Mouse (Mus musculus) adrenal gland, adult 2 months (tissue): ENCODE data around the gene Acss2. TPM values are rescaled to one million over a fixed set of nuclear protein-coding genes. Genes with fewer than 3 reads are reported as not detected.
"Not testable (repeated sequence)": the region's sequence is repeated elsewhere in the genome, so short reads cannot be mapped to it uniquely, and the experiment has no call there.

ENCODE experiments used
- DNase-seq: peaks from one replicate; pipeline ENCODE4 v3.0.0; 2021
- polyA plus RNA-seq: library from polyadenylated mRNA; depleted of rRNA; stranded (reverse); fragments of >200 nt; gene quantifications from 2 replicates; pipeline ENCODE4 v1.2.3, GENCODE M21; 2012
- total RNA-seq, 2 experiments: library from RNA; stranded (reverse); gene quantifications; 2 replicates each; pipeline ENCODE4 v1.2.3; 2021

Gene Acss2
- total and polyA plus RNA-seq, 3 experiments, result 48.7 to 109 (median 98.6) TPM

- peak; percentile 52 for DNase-seq
Observed at GRCm38 (mm10) chr2:155537761-155538462, 20.2 kb downstream of the Acss2 start.

- not testable (repeated sequence) for DNase-seq
Observed at GRCm38 (mm10) chr2:155538463-155539057, 20.8 kb downstream of the Acss2 start.

GRCm38 (mm10) chr2:155539696-155540095 lies 21.9 kb downstream of the Acss2 start:
- no peak for DNase-seq

- peak; percentile 86 for DNase-seq
Observed at GRCm38 (mm10) chr2:155540822-155541458, 23.2 kb downstream of the Acss2 start.

- no peak for DNase-seq
Observed at GRCm38 (mm10) chr2:155546955-155547354, 29.2 kb downstream of the Acss2 start.

- no peak for DNase-seq
Observed at GRCm38 (mm10) chr2:155552336-155552735, 34.6 kb downstream of the Acss2 start.

GRCm38 (mm10) chr2:155552949-155553354 lies 35.2 kb downstream of the Acss2 start:
- no peak for DNase-seq

- DNase-seq, result no peak
Observed at GRCm38 (mm10) chr2:155554426-155554985, 36.8 kb downstream of the Acss2 start.

GRCm38 (mm10) chr2:155562209-155562608 lies 44.5 kb downstream of the Acss2 start:
- no peak for DNase-seq

GRCm38 (mm10) chr2:155562934-155563333 lies 45.2 kb downstream of the Acss2 start:
- no peak for DNase-seq

- no peak for DNase-seq
Observed at GRCm38 (mm10) chr2:155567751-155568150, 50.0 kb downstream of the Acss2 start.

- DNase-seq, result no peak
Observed at GRCm38 (mm10) chr2:155569223-155569807, 51.6 kb downstream of the Acss2 start.

- DNase-seq, result no peak
Observed at GRCm38 (mm10) chr2:155573001-155573400, 55.3 kb downstream of the Acss2 start.

GRCm38 (mm10) chr2:155573996-155574395 lies 56.2 kb downstream of the Acss2 start:
- no peak for DNase-seq

- no peak for DNase-seq
Observed at GRCm38 (mm10) chr2:155574700-155575099, 57.0 kb downstream of the Acss2 start.

- no peak for DNase-seq
Observed at GRCm38 (mm10) chr2:155576656-155577055, 58.9 kb downstream of the Acss2 start.

- DNase-seq, result no peak
Observed at GRCm38 (mm10) chr2:155580331-155580730, 62.6 kb downstream of the Acss2 start.

GRCm38 (mm10) chr2:155582384-155582995 lies 64.7 kb downstream of the Acss2 start:
- no peak for DNase-seq

GRCm38 (mm10) chr2:155582996-155583395 lies 65.2 kb downstream of the Acss2 start:
- DNase-seq, result no peak

- DNase-seq, result peak; percentile 60
Observed at GRCm38 (mm10) chr2:155583927-155584530, 66.3 kb downstream of the Acss2 start.

GRCm38 (mm10) chr2:155585082-155585481 lies 67.3 kb downstream of the Acss2 start:
- DNase-seq, result no peak

GRCm38 (mm10) chr2:155585486-155585885 lies 67.7 kb downstream of the Acss2 start:
- peak; percentile 69 for DNase-seq
